Mouse (Mus musculus) ES-Bruce4 (cell line): ENCODE measurements around the gene Kcnma1.

Experiments used
- CTCF ChIP-seq: IDR thresholded peaks from one replicate; pipeline ENCODE4 v1.8.1; 2011; ENCODE audit warnings: low read depth, low read length
- EP300 ChIP-seq: IDR thresholded peaks from 2 replicates; pipeline ENCODE4 v1.6.1; 2011; ENCODE audit warnings: low read depth, low read length; ENCODE audit not compliant: insufficient read depth
- POLR2A ChIP-seq: IDR thresholded peaks from one replicate; pipeline ENCODE4 v1.8.1; 2011; ENCODE audit warnings: low read length; ENCODE audit not compliant: insufficient read depth

DNA sequence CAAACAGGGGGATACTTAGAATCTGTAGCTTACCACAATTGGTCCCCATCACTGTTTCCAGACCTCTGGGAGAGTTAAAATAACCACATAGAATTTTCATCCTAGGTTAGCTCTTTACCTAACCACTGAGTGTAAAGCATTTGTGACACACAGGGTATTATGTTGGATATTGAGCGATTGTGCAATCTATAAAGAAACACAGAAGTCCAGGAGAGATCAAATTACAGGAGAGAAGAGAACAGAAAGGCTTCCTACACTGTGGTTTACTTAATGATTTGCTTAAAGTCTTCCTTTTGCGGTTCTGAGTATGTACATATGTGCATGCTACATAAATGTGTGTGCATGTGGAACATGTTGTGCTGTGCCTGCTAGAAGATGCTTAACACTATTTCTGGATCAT is 458.6 kb downstream of the Kcnma1 start:
- TF ChIP-seq POLR2A (no peak), CTCF (no peak), EP300 (no peak)
